In genomic region chr10:25331321-25332049, GRCm38 (mm10) we compare ENCODE assay signal across 9 mouse cellular contexts. TPM values are rescaled to one million over a fixed set of nuclear protein-coding genes. Genes with fewer than 3 reads are reported as not detected.
DNase-seq lines count a peak whose midpoint lies in the region; ATAC-seq and TF ChIP-seq lines count a peak whose summit lies in the region.
"Had no signal": no experiment of that assay in that cellular context is flagged by ENCODE, and none has a peak within 500 bp of the region (broad histone marks: within the 10 kb centered on the region; RNA-seq: fewer than 3 reads in every experiment).

No protein-coding gene starts in this region.

- 0 out of 2 replicates have a peak overlapping the region, but pooled peaks have one; percentile 17 for H3K27ac ChIP-seq in kidney, adult 2 months (ENCODE audit: insufficient read depth, low read depth, low read length)
- H3K27ac ChIP-seq: forebrain, embryonic 15.5 days had no signal

- TF ChIP-seq CTCF in kidney, adult 2 months (conservative IDR thresholded peaks at IDR 0.05; ENCODE audit: insufficient read depth, insufficient read length, low read depth, low read length): no peak

- DNase-seq in kidney, adult 2 months: peak; percentile 57
- DNase-seq in kidney, adult 18-20 months: no peak
- DNase-seq in A20 (ENCODE audit: low read depth, low spot score): peak; percentile 42
- peak; percentile 70 for DNase-seq in lung, postnatal 36 days
- no peak for DNase-seq in cerebellum, postnatal 14 days
- DNase-seq in ovary, postnatal 10 days (ENCODE audit: low spot score): no peak
- no peak for DNase-seq in thymus, postnatal 25 days

- H3K36me3 ChIP-seq in kidney, adult 2 months (ENCODE audit: control insufficient read depth, insufficient read depth, low read length): no peaks in the 10 kb centered on the region
- H3K36me3 ChIP-seq: forebrain, embryonic 15.5 days had no signal

- WGBS in kidney, adult 2 months: 47% methylated on average over 9 of the region's 9 CpGs

- no peaks in the 10 kb centered on the region for H3K4me1 ChIP-seq in kidney, adult 2 months (ENCODE audit: control insufficient read depth, insufficient read depth, low read length)
- H3K4me1 ChIP-seq: forebrain, embryonic 15.5 days had no signal

- TF ChIP-seq POLR2A in kidney, adult 2 months (IDR thresholded peaks at IDR 0.05; ENCODE audit: low read depth, low read length): no peak

- peak; percentile 98 for ATAC-seq in common myeloid progenitor, adult 5-6 weeks (replicated peaks; ENCODE audit: low read depth, poor library complexity, severe bottlenecking)
- ATAC-seq: forebrain, embryonic 15.5 days had no signal

- no peak overlapping the region for H3K4me3 ChIP-seq in kidney, adult 2 months (ENCODE audit: insufficient read depth, low read depth, low read length)
- H3K4me3 ChIP-seq: forebrain, embryonic 15.5 days had no signal

- no peaks in the 10 kb centered on the region; the same call in 1 of the 2 replicates for H3K27me3 ChIP-seq in kidney, adult 2 months (replicated peaks; ENCODE audit: control insufficient read depth, insufficient read depth, low read length)
- H3K27me3 ChIP-seq: forebrain, embryonic 15.5 days had no signal

RNA-seq across cellular contexts. Expression of gene Akap7, which starts 23.8 kb away (rescaled TPM):
- polyA plus RNA-seq in kidney, adult 2 months (2012; rRNA removed): 9.8 and 11.9 TPM in 2 replicates
- 24.2 and 32.4 TPM in 2 replicates for total RNA-seq in common myeloid progenitor, adult 5-6 weeks (2017)

RNA-seq across cellular contexts. Expression of gene Epb41l2, which starts 28.1 kb away (rescaled TPM):
- 22.9 and 28.8 TPM in 2 replicates for polyA plus RNA-seq in kidney, adult 2 months (2012; rRNA removed)
- 27.3 and 35.8 TPM in 2 replicates for total RNA-seq in common myeloid progenitor, adult 5-6 weeks (2017)

Comparison
In these comparisons a context has a peak if more than half of its experiments do, and no peak if none do; other contexts are left out.
1. DNase-seq: peak in kidney, adult 2 months (single experiment), A20 (single experiment) and lung, postnatal 36 days (single experiment); none in kidney, adult 18-20 months (single experiment), cerebellum, postnatal 14 days (0 of 2), ovary, postnatal 10 days (single experiment) and thymus, postnatal 25 days (single experiment).